Mouse (Mus musculus): ENCODE data around the gene Kcna10. TPM values are rescaled to one million over a fixed set of nuclear protein-coding genes. Genes with fewer than 3 reads are reported as not detected.

The Kcna10 gene
- polyA plus RNA-seq, 1 experiment from 2014 or later = not detected

- peak; percentile 75 for ATAC-seq (ENCODE audit: insufficient number of reproducible peaks, insufficient read depth, low FRiP score, low read depth)
Observed at GRCm38 (mm10) chr3:107206490-107207150, 23.8 kb downstream of the Kcna10 start.

GRCm38 (mm10) chr3:107207625-107208253, 24.9 kb downstream of the Kcna10 start:
- H3K27me3 ChIP-seq (ENCODE audit: control insufficient read depth, insufficient read depth, low read length) = no peaks in the 10 kb centered on the region
- no peaks in the 10 kb centered on the region for H3K36me3 ChIP-seq (ENCODE audit: control insufficient read depth, insufficient read depth, low read length)
- no peak for ATAC-seq (ENCODE audit: insufficient number of reproducible peaks, insufficient read depth, low FRiP score, low read depth)
- H3K4me1 ChIP-seq (ENCODE audit: control insufficient read depth, insufficient read depth, low read length) = no peaks in the 10 kb centered on the region
- H3K27ac ChIP-seq (ENCODE audit: low read length) = no peak overlapping the region
- no peak overlapping the region for H3K9ac ChIP-seq (replicated peaks; ENCODE audit: low read depth, low read length)
- no peak overlapping the region for H3K4me3 ChIP-seq (ENCODE audit: low read depth, low read length)
- H3K4me2 ChIP-seq (replicated peaks; ENCODE audit: low read depth, low read length) = no peak overlapping the region
- WGBS = 62% methylated on average over 7 of the region's 7 CpGs
- H3K9me3 ChIP-seq (ENCODE audit: control insufficient read depth, low read depth, low read length) = no peaks in the 10 kb centered on the region

More at GRCm38 (mm10) chr3:107206490-107207150, 23.8 kb downstream of the Kcna10 start:
- Histone ChIP-seq H3K27ac (ENCODE audit: low read length) (no peak overlapping the region), H3K36me3 (ENCODE audit: control insufficient read depth, insufficient read depth, low read length) (no peaks in the 10 kb centered on the region), H3K4me2 (replicated peaks; ENCODE audit: low read depth, low read length) (no peak overlapping the region), H3K9me3 (ENCODE audit: control insufficient read depth, low read depth, low read length) (no peaks in the 10 kb centered on the region), H3K27me3 (ENCODE audit: control insufficient read depth, insufficient read depth, low read length) (no peaks in the 10 kb centered on the region), H3K4me3 (ENCODE audit: low read depth, low read length) (no peak overlapping the region), H3K9ac (replicated peaks; ENCODE audit: low read depth, low read length) (no peak overlapping the region), H3K4me1 (ENCODE audit: control insufficient read depth, insufficient read depth, low read length) (no peaks in the 10 kb centered on the region)
- WGBS = 52% methylated on average over 4 of the region's 4 CpGs

GRCm38 (mm10) chr3:107214606-107215005, 31.8 kb downstream of the Kcna10 start:
- WGBS = 82% methylated on average over 5 of the region's 5 CpGs
- Histone ChIP-seq H3K4me1 (ENCODE audit: control insufficient read depth, insufficient read depth, low read length) (no peaks in the 10 kb centered on the region), H3K4me3 (ENCODE audit: low read depth, low read length) (no peak overlapping the region), H3K9ac (replicated peaks; ENCODE audit: low read depth, low read length) (no peak overlapping the region), H3K9me3 (ENCODE audit: control insufficient read depth, low read depth, low read length) (no peaks in the 10 kb centered on the region), H3K4me2 (replicated peaks; ENCODE audit: low read depth, low read length) (no peak overlapping the region), H3K27me3 (ENCODE audit: control insufficient read depth, insufficient read depth, low read length) (no peaks in the 10 kb centered on the region), H3K27ac (ENCODE audit: low read length) (no peak overlapping the region), H3K36me3 (ENCODE audit: control insufficient read depth, insufficient read depth, low read length) (no peaks in the 10 kb centered on the region)
- ATAC-seq (ENCODE audit: insufficient number of reproducible peaks, insufficient read depth, low FRiP score, low read depth) = no peak

- Histone ChIP-seq H3K9ac (replicated peaks; ENCODE audit: low read depth, low read length) (no peak overlapping the region), H3K4me1 (ENCODE audit: control insufficient read depth, insufficient read depth, low read length) (no peaks in the 10 kb centered on the region), H3K4me3 (ENCODE audit: low read depth, low read length) (no peak overlapping the region), H3K27ac (ENCODE audit: low read length) (no peak overlapping the region), H3K27me3 (ENCODE audit: control insufficient read depth, insufficient read depth, low read length) (no peaks in the 10 kb centered on the region), H3K36me3 (ENCODE audit: control insufficient read depth, insufficient read depth, low read length) (no peaks in the 10 kb centered on the region), H3K4me2 (replicated peaks; ENCODE audit: low read depth, low read length) (no peak overlapping the region), H3K9me3 (ENCODE audit: control insufficient read depth, low read depth, low read length) (no peaks in the 10 kb centered on the region)
- 64% methylated on average over 8 of the region's 8 CpGs for WGBS
- ATAC-seq (ENCODE audit: insufficient number of reproducible peaks, insufficient read depth, low FRiP score, low read depth) = no peak
Observed at GRCm38 (mm10) chr3:107216400-107217100, 33.7 kb downstream of the Kcna10 start.

GRCm38 (mm10) chr3:107217101-107217480, 34.2 kb downstream of the Kcna10 start:
- H3K36me3 ChIP-seq (ENCODE audit: control insufficient read depth, insufficient read depth, low read length) = no peaks in the 10 kb centered on the region
- H3K4me3 ChIP-seq (ENCODE audit: low read depth, low read length) = no peak overlapping the region
- no peak overlapping the region for H3K9ac ChIP-seq (replicated peaks; ENCODE audit: low read depth, low read length)
- no peak for ATAC-seq (ENCODE audit: insufficient number of reproducible peaks, insufficient read depth, low FRiP score, low read depth)
- no peak overlapping the region for H3K27ac ChIP-seq (ENCODE audit: low read length)
- WGBS = 72% methylated on average over 3 of the region's 3 CpGs
- no peaks in the 10 kb centered on the region for H3K27me3 ChIP-seq (ENCODE audit: control insufficient read depth, insufficient read depth, low read length)
- H3K4me2 ChIP-seq (replicated peaks; ENCODE audit: low read depth, low read length) = no peak overlapping the region
- no peaks in the 10 kb centered on the region for H3K4me1 ChIP-seq (ENCODE audit: control insufficient read depth, insufficient read depth, low read length)
- H3K9me3 ChIP-seq (ENCODE audit: control insufficient read depth, low read depth, low read length) = no peaks in the 10 kb centered on the region

- Histone ChIP-seq H3K4me3 (ENCODE audit: low read depth, low read length) (no peak overlapping the region), H3K9me3 (ENCODE audit: control insufficient read depth, low read depth, low read length) (no peaks in the 10 kb centered on the region), H3K27me3 (ENCODE audit: control insufficient read depth, insufficient read depth, low read length) (no peaks in the 10 kb centered on the region), H3K9ac (replicated peaks; ENCODE audit: low read depth, low read length) (no peak overlapping the region), H3K36me3 (ENCODE audit: control insufficient read depth, insufficient read depth, low read length) (no peaks in the 10 kb centered on the region), H3K4me1 (ENCODE audit: control insufficient read depth, insufficient read depth, low read length) (no peaks in the 10 kb centered on the region), H3K4me2 (replicated peaks; ENCODE audit: low read depth, low read length) (no peak overlapping the region), H3K27ac (ENCODE audit: low read length) (no peak overlapping the region)
- ATAC-seq (ENCODE audit: insufficient number of reproducible peaks, insufficient read depth, low FRiP score, low read depth) = no peak
- WGBS = 88% methylated on average over 7 of the region's 7 CpGs
Observed at GRCm38 (mm10) chr3:107218572-107218971, 35.7 kb downstream of the Kcna10 start.

- peak within 1 kb of the TSS; percentile 1; the same call in 1 of the 2 replicates for H3K4me3 ChIP-seq (ENCODE audit: low read depth, low read length)
- H3K4me2 ChIP-seq (replicated peaks; ENCODE audit: low read depth, low read length) = peak within 1 kb of the TSS; percentile 12; the same call in 1 of the 2 replicates
- H3K27ac ChIP-seq (ENCODE audit: low read length) = peak within 1 kb of the TSS; percentile 33; the same call in 1 of the 2 replicates
- H3K9ac ChIP-seq (replicated peaks; ENCODE audit: low read depth, low read length) = no peak within 1 kb of the TSS
- 69% methylated on average over 10 of the region's 10 CpGs for WGBS
- H3K4me1 ChIP-seq (ENCODE audit: control insufficient read depth, insufficient read depth, low read length) = no peaks in the 10 kb centered on the region
- H3K36me3 ChIP-seq (ENCODE audit: control insufficient read depth, insufficient read depth, low read length) = no peaks in the 10 kb centered on the region
- ATAC-seq (ENCODE audit: insufficient number of reproducible peaks, insufficient read depth, low FRiP score, low read depth) = peak; percentile 83
- H3K9me3 ChIP-seq (ENCODE audit: control insufficient read depth, low read depth, low read length) = peaks cover 3% of the 10 kb centered on the region; the same call in 1 of the 2 replicates
- no peaks in the 10 kb centered on the region for H3K27me3 ChIP-seq (ENCODE audit: control insufficient read depth, insufficient read depth, low read length)
Observed at GRCm38 (mm10) chr3:107221608-107222007, 38.8 kb downstream of the Kcna10 start, which contains the start of gene Cym. Gene Cym (minus strand): TSS chr3:107221732.

GRCm38 (mm10) chr3:107223230-107223629, 40.4 kb downstream of the Kcna10 start:
- Histone ChIP-seq H3K36me3 (ENCODE audit: control insufficient read depth, insufficient read depth, low read length) (no peaks in the 10 kb centered on the region), H3K4me1 (ENCODE audit: control insufficient read depth, insufficient read depth, low read length) (no peaks in the 10 kb centered on the region), H3K4me2 (replicated peaks; ENCODE audit: low read depth, low read length) (no peak overlapping the region), H3K27me3 (ENCODE audit: control insufficient read depth, insufficient read depth, low read length) (no peaks in the 10 kb centered on the region), H3K27ac (ENCODE audit: low read length) (no peak overlapping the region), H3K9ac (replicated peaks; ENCODE audit: low read depth, low read length) (no peak overlapping the region), H3K4me3 (ENCODE audit: low read depth, low read length) (no peak overlapping the region), H3K9me3 (ENCODE audit: control insufficient read depth, low read depth, low read length) (peaks cover 3% of the 10 kb centered on the region; the same call in 1 of the 2 replicates)
- 50% methylated on average over 1 of the region's 1 CpGs for whole genome bisulfite sequencing
- ATAC-seq (ENCODE audit: insufficient number of reproducible peaks, insufficient read depth, low FRiP score, low read depth) = no peak
